Comparison of ENCODE assay signal across 18 mouse cellular contexts in the genomic region with DNA sequence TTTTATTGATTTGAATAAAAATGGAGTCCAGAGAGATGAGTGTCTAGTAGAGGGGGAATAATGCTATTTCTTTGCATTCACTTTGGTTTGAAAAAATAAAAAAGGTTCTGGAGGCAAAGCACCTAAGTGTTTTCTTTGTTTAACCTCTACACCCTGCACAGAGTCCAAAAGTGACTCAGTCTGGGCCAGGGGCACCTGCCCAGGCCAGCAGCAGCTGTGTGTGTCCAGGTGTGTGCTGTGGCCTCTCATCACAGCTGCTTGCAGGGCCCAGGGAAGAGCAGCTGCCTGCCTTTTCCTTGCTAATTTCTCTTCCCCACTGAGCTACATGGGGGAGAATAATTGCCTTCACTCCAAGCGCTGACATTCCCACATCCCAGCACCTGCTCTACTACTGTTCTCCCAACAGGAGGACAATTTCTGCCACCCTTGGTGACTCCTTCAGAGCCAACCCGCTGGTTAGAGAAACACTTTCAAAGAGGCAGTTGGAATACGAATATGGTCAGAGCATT.
DNase-seq lines count a peak whose midpoint lies in the region; ATAC-seq and TF ChIP-seq lines count a peak whose summit lies in the region.
"Had no signal": no experiment of that assay in that cellular context is flagged by ENCODE, and none has a peak within 500 bp of the region (broad histone marks: within the 10 kb centered on the region; RNA-seq: fewer than 3 reads in every experiment).

No protein-coding gene starts in this region.

- no peak overlapping the region for H3K4me3 ChIP-seq in forebrain, postnatal 0 days (ENCODE audit: low read depth, low read length)
- H3K4me3 ChIP-seq in forebrain, embryonic 11.5 days (ENCODE audit: low read depth, low read length): no peak overlapping the region
- H3K4me3 ChIP-seq in midbrain, postnatal 0 days (ENCODE audit: low read depth, low read length): no peak overlapping the region
- no peak overlapping the region for H3K4me3 ChIP-seq in midbrain, embryonic 11.5 days (ENCODE audit: low read depth, low read length)
- H3K4me3 ChIP-seq in intestine, embryonic 15.5 days (replicated peaks): no peak overlapping the region
- H3K4me3 ChIP-seq: limb, embryonic 10.5 days; liver, embryonic 13.5 days had no signal

- DNase-seq in forebrain, postnatal 0 days: no peak
- no peak for DNase-seq in forebrain, embryonic 11.5 days (ENCODE audit: low spot score)
- DNase-seq in midbrain, postnatal 0 days (ENCODE audit: low spot score): peak; percentile 2
- no peak for DNase-seq in midbrain, embryonic 11.5 days (ENCODE audit: low spot score, missing footprints)
- peak; percentile 13 for DNase-seq in mesoderm, embryonic 11.5 days (ENCODE audit: low read depth, low spot score)
- no peak for DNase-seq in spleen, postnatal 36 days (ENCODE audit: low spot score in 2 of 2)
- DNase-seq in layer of hippocampus, adult 11-12 months (ENCODE audit: low spot score): no peak
- DNase-seq: B cell, adult 2 months; cerebellum, adult 18-20 months; kidney, adult 8-10 months; kidney, postnatal 10 days; liver, embryonic 13.5 days; lung, postnatal 4 days had no signal

- no peaks in the 10 kb centered on the region for H3K9me3 ChIP-seq in forebrain, postnatal 0 days (ENCODE audit: low read length)
- no peaks in the 10 kb centered on the region for H3K9me3 ChIP-seq in forebrain, embryonic 11.5 days (ENCODE audit: control insufficient read depth, low read length)
- H3K9me3 ChIP-seq in midbrain, postnatal 0 days (ENCODE audit: low read length): no peaks in the 10 kb centered on the region
- no peaks in the 10 kb centered on the region for H3K9me3 ChIP-seq in midbrain, embryonic 11.5 days (ENCODE audit: control insufficient read depth, low read length)
- H3K9me3 ChIP-seq in intestine, embryonic 15.5 days: no peaks in the 10 kb centered on the region
- H3K9me3 ChIP-seq: limb, embryonic 10.5 days; liver, embryonic 13.5 days had no signal

- no peaks in the 10 kb centered on the region for H3K36me3 ChIP-seq in forebrain, postnatal 0 days (ENCODE audit: insufficient read depth)
- no peaks in the 10 kb centered on the region for H3K36me3 ChIP-seq in forebrain, embryonic 11.5 days (ENCODE audit: control insufficient read depth, insufficient read depth, low read length)
- H3K36me3 ChIP-seq in midbrain, postnatal 0 days (ENCODE audit: insufficient read depth, low read length): no peaks in the 10 kb centered on the region
- no peaks in the 10 kb centered on the region for H3K36me3 ChIP-seq in midbrain, embryonic 11.5 days (ENCODE audit: control insufficient read depth, insufficient read depth, low read length)
- no peaks in the 10 kb centered on the region for H3K36me3 ChIP-seq in intestine, embryonic 15.5 days
- H3K36me3 ChIP-seq: G1E; limb, embryonic 10.5 days; liver, embryonic 13.5 days had no signal

- no peak overlapping the region for H3K27ac ChIP-seq in forebrain, postnatal 0 days (ENCODE audit: low read depth, low read length)
- H3K27ac ChIP-seq in forebrain, embryonic 11.5 days (ENCODE audit: low read depth, low read length): no peak overlapping the region
- no peak overlapping the region for H3K27ac ChIP-seq in midbrain, postnatal 0 days (ENCODE audit: low read depth, low read length)
- no peak overlapping the region for H3K27ac ChIP-seq in midbrain, embryonic 11.5 days (ENCODE audit: low read depth, low read length)
- H3K27ac ChIP-seq in intestine, embryonic 15.5 days: no peak overlapping the region
- H3K27ac ChIP-seq: limb, embryonic 10.5 days; liver, embryonic 13.5 days had no signal

- no peak overlapping the region for H3K4me2 ChIP-seq in forebrain, postnatal 0 days (ENCODE audit: low read depth)
- no peak overlapping the region for H3K4me2 ChIP-seq in forebrain, embryonic 11.5 days (ENCODE audit: low read depth, low read length, severe bottlenecking)
- H3K4me2 ChIP-seq in midbrain, postnatal 0 days (ENCODE audit: low read depth, low read length, poor library complexity, severe bottlenecking): no peak overlapping the region
- H3K4me2 ChIP-seq in midbrain, embryonic 11.5 days: no peak overlapping the region
- H3K4me2 ChIP-seq in intestine, embryonic 15.5 days (replicated peaks): no peak overlapping the region
- H3K4me2 ChIP-seq: liver, embryonic 13.5 days had no signal

- no peak for TF ChIP-seq CTCF in forebrain, postnatal 0 days (IDR thresholded peaks at IDR 0.05; ENCODE audit: low read depth)
- no peak for TF ChIP-seq CTCF in midbrain, postnatal 0 days (IDR thresholded peaks at IDR 0.05)

- WGBS in forebrain, postnatal 0 days: 27% methylated on average over 3 of the region's 3 CpGs
- WGBS in forebrain, embryonic 11.5 days: 33% methylated on average over 3 of the region's 3 CpGs
- WGBS in midbrain, postnatal 0 days: 31% methylated on average over 3 of the region's 3 CpGs
- 33% methylated on average over 3 of the region's 3 CpGs for WGBS in midbrain, embryonic 11.5 days
- WGBS in intestine, embryonic 15.5 days: 54% methylated on average over 3 of the region's 3 CpGs

- no peaks in the 10 kb centered on the region for H3K4me1 ChIP-seq in forebrain, postnatal 0 days (ENCODE audit: insufficient read depth)
- no peaks in the 10 kb centered on the region for H3K4me1 ChIP-seq in forebrain, embryonic 11.5 days (replicated peaks; ENCODE audit: control insufficient read depth, insufficient read depth, low read length)
- H3K4me1 ChIP-seq in midbrain, postnatal 0 days (ENCODE audit: insufficient read depth, low read length): no peaks in the 10 kb centered on the region
- no peaks in the 10 kb centered on the region for H3K4me1 ChIP-seq in midbrain, embryonic 11.5 days (ENCODE audit: control insufficient read depth, insufficient read depth, low read length)
- no peaks in the 10 kb centered on the region for H3K4me1 ChIP-seq in intestine, embryonic 15.5 days (replicated peaks)

- H3K27me3 ChIP-seq in forebrain, postnatal 0 days (ENCODE audit: insufficient read depth, low read length): no peaks in the 10 kb centered on the region
- H3K27me3 ChIP-seq in forebrain, embryonic 11.5 days (ENCODE audit: control insufficient read depth, insufficient read depth, low read length): no peaks in the 10 kb centered on the region
- H3K27me3 ChIP-seq in midbrain, postnatal 0 days (ENCODE audit: insufficient read depth, low read length): no peaks in the 10 kb centered on the region
- H3K27me3 ChIP-seq in midbrain, embryonic 11.5 days (ENCODE audit: control insufficient read depth, insufficient read depth, low read length): no peaks in the 10 kb centered on the region
- no peaks in the 10 kb centered on the region for H3K27me3 ChIP-seq in intestine, embryonic 15.5 days (replicated peaks)
- H3K27me3 ChIP-seq: liver, embryonic 13.5 days; Patski had no signal

- peak; percentile 45; the same call in 1 of the 2 replicates for ATAC-seq in forebrain, postnatal 0 days
- ATAC-seq in forebrain, embryonic 11.5 days (replicated peaks; ENCODE audit: low FRiP score): no peak
- ATAC-seq in midbrain, postnatal 0 days (ENCODE audit: low FRiP score): no peak
- no peak for ATAC-seq in midbrain, embryonic 11.5 days (ENCODE audit: low FRiP score)
- peak; percentile 59; the same call in 1 of the 2 replicates for ATAC-seq in intestine, embryonic 15.5 days
- ATAC-seq: midbrain, embryonic 16.5 days; Patski had no signal

- H3K9ac ChIP-seq in forebrain, postnatal 0 days: no peak overlapping the region
- no peak overlapping the region for H3K9ac ChIP-seq in forebrain, embryonic 11.5 days (ENCODE audit: low read length)
- no peak overlapping the region for H3K9ac ChIP-seq in midbrain, postnatal 0 days (replicated peaks; ENCODE audit: low read length, poor library complexity, severe bottlenecking)
- H3K9ac ChIP-seq in midbrain, embryonic 11.5 days (ENCODE audit: low read length): no peak overlapping the region
- no peak overlapping the region for H3K9ac ChIP-seq in intestine, embryonic 15.5 days
- H3K9ac ChIP-seq: liver, embryonic 13.5 days had no signal

Comparison
In these comparisons a context has a peak if more than half of its experiments do, and no peak if none do; other contexts are left out.
1. ATAC-seq: peak in forebrain, postnatal 0 days (single experiment) and intestine, embryonic 15.5 days (single experiment); none in forebrain, embryonic 11.5 days (single experiment), midbrain, postnatal 0 days (single experiment) and midbrain, embryonic 11.5 days (single experiment).
2. DNase-seq: peak in midbrain, postnatal 0 days (single experiment) and mesoderm, embryonic 11.5 days (single experiment); none in forebrain, postnatal 0 days (single experiment), forebrain, embryonic 11.5 days (single experiment), midbrain, embryonic 11.5 days (single experiment), spleen, postnatal 36 days (0 of 2) and layer of hippocampus, adult 11-12 months (single experiment).